Mouse (Mus musculus) heart, postnatal 14 days (tissue): Measurements from ENCODE around the gene Kansl2. TPM values are rescaled to one million over a fixed set of nuclear protein-coding genes. Genes with fewer than 3 reads are reported as not detected.
A peak's percentile ranks its signal among the peaks of the same experiment; 100 is the strongest.

Experiments
- DNase-seq, 2 experiments: peaks; one replicate each; pipeline ENCODE4 v3.0.0; 2021 to 2022
- intact Hi-C: fragments of 180-260 bp; cut with DNase I; formaldehyde crosslinking; loops from one replicate; pipeline ENCODE4 v1.15.1; 2025
- total RNA-seq, 2 experiments: library from RNA; stranded (reverse); gene quantifications; 2 replicates each; pipeline ENCODE4 v1.2.3; 2021

The Kansl2 gene
- total RNA-seq, 2 experiments from 2014 or later = 78.4 to 82.2 TPM

DNA sequence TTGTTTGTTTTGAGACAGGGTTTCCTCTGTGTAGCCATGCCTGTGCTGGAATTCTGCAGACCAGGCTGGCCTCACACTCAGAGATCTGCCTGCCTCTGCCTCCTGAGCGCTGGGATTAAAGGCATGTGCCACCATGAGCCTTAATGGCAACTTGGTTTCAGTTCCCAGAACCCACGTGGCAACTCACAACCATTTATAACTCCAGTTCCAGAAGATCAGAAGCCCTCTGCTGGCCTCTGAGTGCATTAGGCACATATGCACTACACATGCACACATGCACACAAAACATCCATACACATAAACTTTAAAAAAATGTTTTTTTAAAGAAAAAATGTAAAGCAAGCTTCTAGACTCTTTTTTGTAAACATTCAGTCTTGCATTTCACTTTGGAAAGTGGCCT lies 24.7 kb downstream of the Kansl2 start:
- no peak for DNase-seq
- intact Hi-C loops = no loop called here

DNA sequence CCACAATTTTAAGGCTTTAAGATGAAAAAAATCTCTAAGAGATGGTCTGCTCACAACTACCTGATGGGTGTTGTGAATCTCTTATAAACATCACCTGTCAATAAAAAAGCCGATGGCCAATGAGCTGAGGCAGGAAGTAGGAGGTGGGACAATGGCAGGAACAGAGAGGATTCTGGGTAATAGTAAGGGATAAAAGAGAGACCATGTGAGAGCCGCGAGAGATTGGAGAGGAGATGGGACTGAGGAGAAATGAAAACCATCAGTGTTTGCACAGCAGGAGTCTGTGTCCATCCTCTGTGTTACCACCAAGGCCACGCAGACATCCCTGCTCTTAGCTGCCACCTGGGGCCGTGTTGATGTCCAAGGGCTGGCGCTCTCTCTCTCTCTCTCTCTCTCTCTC lies 26.7 kb downstream of the Kansl2 start:
- no peak for DNase-seq
- intact Hi-C loops = no loop called here

DNA sequence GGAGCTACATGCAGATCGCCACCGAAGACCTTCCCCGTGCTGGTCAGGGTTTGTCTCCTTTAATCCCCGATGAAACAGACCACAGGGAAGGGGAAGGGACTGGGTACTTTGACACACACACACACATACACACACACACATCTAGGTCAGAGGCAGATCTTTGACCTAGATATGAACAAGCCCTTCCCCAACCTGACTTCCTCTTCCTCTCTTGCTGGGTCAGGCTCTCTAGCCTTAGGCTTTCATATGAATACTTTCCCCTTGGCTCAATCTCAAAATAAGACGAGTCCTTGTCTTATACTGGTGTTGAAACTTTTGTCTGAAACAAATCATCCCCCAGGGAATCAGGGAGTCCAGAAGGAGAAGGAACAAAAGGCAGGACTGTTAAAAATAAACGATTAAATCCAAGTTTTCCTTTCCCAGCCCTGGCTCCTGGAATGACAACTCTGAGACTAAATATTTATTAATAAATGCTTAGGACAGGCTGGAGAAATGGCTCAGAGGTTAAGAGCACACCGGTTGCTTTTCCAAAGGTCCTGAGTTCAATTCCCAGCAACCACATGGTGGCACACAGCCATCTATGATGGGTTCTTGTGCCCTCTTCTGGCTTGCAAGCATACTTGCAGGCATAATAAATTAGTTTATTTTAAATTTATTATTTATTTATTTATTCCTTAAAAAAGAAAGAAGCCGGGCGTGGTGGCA lies 27.7 kb downstream of the Kansl2 start:
- DNase-seq = no peak
- intact Hi-C loops = no loop called here

DNA sequence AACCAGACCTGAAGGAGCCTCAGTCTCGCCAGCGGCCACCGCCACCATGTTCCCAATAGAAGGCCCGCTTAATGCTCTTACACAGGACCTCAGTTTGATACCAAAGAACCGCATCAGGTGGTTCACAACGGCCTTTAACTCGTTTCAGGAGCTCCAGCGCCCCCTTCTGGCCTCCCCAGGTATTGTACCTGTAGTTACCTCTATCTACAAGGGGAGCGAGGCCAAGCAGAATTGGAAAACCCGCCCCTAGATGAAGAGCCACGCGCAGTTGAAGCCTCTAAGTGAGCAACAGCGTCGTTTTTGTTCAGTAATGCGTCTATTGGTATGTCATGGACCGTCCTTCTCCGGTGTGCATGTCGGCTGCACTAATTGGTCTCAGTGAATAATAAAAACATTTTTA lies 29.6 kb downstream of the Kansl2 start:
- peak; percentile 74 to 84 for DNase-seq

DNA sequence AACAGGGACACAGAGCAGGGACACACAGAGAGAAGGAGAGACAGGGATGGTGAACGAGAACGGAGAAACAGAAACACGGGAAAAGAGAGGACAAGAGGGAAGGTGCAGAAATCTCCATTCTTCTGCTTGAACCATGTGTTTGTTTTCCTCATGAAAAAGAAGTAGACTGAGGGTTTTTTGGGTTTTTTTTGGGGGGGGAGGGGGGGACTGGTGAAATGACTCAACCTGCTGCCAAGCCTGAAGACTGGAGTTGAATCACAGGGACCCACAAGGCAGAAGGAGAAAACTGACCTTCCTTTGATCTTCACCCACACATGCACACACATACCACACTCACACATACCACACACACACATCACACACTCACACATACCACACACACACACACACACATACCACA lies 30.7 kb downstream of the Kansl2 start:
- intact Hi-C loops = loop anchor here (5.0 kb wide), 1 partner anchor 321 kb away; no protein-coding TSS in a partner anchor
- DNase-seq = no peak

More for the DNA sequence above, 29.6 kb downstream of the Kansl2 start:
- intact Hi-C loops = loop anchor here (5.0 kb wide), 1 partner anchor 322 kb away; no protein-coding TSS in a partner anchor

DNA sequence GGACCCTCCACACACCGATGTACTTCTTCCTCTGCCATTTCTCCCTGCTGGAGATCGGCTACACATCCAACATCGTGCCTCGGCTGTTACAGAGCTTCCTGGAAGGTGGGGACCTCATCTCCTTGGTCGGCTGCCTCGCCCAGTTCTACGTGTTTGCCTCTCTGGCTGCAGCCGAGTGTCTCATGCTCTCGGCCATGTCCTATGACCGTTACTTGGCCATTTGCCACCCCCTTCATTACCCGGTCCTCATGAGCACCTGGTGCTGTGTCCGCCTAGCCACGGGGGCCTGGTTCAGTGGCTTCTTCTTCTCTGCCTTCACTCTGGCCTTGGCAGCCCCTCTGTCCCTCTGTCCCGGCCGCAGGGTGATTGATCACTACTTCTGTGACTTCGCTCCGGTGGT lies 36.4 kb downstream of the Kansl2 start:
- DNase-seq = no peak
- intact Hi-C loops = no loop called here

DNA sequence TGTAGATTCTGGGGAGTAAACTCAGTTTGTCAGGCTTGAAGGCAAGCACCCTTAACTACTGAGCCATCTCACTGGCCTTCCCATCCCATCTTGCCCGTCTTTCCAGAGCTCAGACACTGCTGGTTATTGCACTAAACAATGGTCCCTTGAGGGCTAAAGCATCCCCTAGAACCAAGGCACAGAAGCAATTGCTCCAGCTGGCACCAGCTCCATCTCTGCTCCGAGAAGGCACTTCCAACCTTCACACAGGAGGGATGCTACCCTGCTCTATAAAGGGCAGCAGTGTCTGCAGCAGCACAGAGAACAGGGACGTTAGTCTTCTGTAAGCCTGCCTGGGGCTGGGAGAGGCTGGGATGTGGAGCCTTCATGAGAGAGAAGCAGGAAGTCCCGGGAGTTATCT lies 42.0 kb downstream of the Kansl2 start, which contains the start of gene Olfr279:
TSS of gene Olfr279 (plus strand) at position 301 of the 400 bp plus-strand sequence.
- no peak for DNase-seq
- intact Hi-C loops = no loop called here

DNA sequence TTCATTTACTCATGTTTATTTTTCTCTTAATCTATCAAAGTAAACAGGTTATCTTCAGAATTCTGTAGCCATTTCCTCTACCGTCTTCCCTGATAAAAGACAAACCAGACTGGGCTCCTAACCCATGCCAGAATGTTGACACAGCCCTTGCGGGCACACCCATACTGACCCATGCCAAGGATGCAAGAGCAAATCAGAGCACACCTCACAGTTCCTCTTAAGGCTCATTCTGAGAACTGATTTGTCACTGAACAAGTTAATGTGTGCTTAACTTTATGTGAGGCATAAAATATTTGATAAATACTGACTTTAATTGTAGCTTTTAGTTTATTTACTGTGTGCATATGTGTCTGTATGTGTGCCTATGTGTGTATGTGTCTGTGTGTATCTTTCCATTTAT lies 42.7 kb downstream of the Kansl2 start:
- DNase-seq = no peak
- intact Hi-C loops = no loop called here

DNA sequence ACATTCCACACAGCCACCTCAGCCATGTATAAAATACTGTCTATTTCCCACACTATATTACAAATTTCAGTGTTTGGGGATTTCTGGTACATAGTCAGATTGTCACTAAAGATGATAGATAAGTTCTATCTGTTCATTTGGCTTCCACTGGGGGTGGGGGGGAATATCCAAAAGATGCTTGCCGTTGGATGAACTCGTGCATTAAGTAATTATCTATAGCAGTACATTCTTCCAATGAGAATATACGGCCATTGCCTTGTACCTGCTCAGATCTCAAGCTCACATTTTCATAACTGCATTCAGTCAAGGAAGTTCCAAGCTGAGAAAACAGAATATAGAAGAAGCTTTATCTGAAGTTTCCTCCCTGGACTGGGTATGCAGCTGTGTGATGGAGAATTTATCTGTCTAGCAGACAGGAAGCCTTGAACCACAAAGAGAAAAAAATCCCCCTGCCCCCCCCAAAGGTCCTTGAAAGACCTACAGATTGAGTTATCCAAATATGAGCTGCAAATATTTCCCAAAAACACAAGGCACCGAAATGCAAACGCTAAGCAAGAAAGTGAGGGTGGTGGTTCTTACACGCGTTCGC lies 47.5 kb downstream of the Kansl2 start:
- intact Hi-C loops = no loop called here
- DNase-seq = no peak

- intact Hi-C loops = no loop called here
- peak; percentile 50 to 55 for DNase-seq
These were observed 49.9 kb downstream of the Kansl2 start for GRCm38 (mm10) chr15:98483907-98484886.

DNA sequence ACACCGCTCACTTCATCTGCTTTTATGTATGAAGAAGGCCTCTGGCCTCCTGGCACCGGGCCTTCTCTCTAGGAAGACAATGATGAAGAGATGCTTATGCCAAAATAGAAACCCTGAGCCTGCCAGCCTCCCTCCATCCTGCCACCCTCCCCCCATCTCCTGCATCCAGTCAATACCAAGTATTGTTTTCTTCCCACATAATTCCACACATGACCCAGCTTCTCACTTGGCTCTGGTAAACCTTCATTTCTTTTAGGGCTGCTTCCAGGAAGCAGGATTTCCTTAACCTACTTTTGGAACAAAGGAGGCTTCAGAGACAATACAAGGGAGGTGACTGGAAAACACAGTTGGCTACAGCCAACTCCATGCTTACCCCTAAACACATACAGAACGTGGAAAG lies 51.4 kb downstream of the Kansl2 start, which contains the start of gene Lalba:
TSS of gene Lalba (minus strand) at position 21 of the 400 bp plus-strand sequence.
- DNase-seq = peak in 1 of 2 experiments; percentile 29

DNA sequence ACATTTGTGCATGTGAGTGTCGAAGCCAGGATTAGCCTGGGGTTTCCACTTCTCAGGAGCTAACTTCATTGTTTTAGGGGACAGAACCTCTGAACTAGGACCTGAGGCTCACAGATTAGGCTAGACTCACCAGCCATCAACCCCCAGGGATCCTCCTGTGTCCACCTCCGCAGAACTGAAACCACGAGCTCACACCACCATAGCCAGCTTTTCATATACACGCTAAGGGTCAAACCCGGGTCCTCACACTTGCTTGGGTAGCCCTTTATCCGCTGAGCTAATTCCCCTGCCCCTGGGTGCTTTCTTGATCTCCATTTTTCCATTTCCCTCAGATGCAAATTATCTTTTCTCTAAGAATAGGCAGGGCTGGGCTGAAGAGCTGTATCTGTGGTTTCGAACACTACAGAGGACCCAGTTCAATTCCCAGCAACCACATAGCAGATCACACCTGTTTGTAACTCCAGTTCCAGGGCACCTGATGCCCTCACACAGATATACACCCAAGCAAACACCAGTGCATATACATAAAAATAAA lies 54.4 kb downstream of the Kansl2 start:
- no peak for DNase-seq
- intact Hi-C loops = loop anchor here (10.0 kb wide), 1 partner anchor 295 kb away; no protein-coding TSS in a partner anchor

More for the DNA sequence above, 51.4 kb downstream of the Kansl2 start, which contains the start of gene Lalba:
- intact Hi-C loops = no loop called here

GRCm38 (mm10) chr15:98476281-98476680 lies 57.8 kb downstream of the Kansl2 start:
- intact Hi-C loops = loop anchor here (10.0 kb wide), 1 partner anchor 291 kb away; no protein-coding TSS in a partner anchor
- no peak for DNase-seq

GRCm38 (mm10) chr15:98475382-98475781 lies 58.7 kb downstream of the Kansl2 start:
- DNase-seq = peak; percentile 46 to 72
- intact Hi-C loops = loop anchor here (2.0 to 10.0 kb wide), 2 partner anchors 85 to 291 kb away; no protein-coding TSS in a partner anchor

DNA sequence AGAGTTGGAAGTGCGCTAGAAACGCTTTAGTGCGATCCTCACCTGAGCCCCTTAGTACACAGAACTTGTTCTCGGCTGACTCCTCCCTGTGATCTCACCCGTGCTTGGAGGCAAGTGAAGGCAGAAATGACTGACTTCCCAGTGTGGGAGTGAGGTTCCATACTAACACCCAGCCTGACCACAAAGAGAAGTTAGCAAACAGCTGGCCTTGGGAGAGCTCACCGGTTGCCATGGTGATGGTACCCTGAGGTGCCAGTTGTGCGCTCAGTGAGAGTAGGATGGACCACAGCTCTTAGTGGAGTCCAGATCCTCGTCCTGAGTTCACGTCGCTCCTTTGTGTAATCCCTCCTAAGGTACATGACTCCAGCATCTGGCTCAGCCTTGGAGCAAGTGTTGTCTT lies 59.1 kb downstream of the Kansl2 start:
- DNase-seq = no peak
- intact Hi-C loops = loop anchor here (2.0 to 10.0 kb wide), 2 partner anchors 84 to 290 kb away; no protein-coding TSS in a partner anchor

DNA sequence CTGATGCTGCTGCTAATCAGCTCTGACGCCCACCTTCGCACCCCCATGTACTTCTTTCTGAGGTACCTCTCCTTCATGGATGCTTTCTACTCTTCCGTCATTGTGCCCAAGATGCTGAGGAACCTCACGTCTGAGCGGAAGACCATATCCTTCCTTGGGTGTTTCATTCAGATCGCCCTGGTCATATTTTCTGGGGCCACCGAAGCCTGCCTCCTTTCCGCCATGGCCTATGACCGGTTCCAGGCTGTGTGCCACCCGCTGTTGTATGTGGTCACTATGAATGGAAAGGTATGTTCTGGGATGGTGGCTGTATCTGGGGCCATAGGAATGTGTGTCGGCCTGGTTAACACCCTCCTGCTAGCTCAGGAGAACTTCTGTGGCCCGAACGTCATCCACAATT lies 62.5 kb downstream of the Kansl2 start:
- DNase-seq = no peak
- intact Hi-C loops = loop anchor here (10.0 kb wide), 1 partner anchor 287 kb away; no protein-coding TSS in a partner anchor

- intact Hi-C loops = no loop called here
- DNase-seq = no peak
These were observed 64.5 kb downstream of the Kansl2 start, which contains the start of gene OR5BS1P for GRCm38 (mm10) chr15:98469596-98469995. Gene OR5BS1P (plus strand): TSS chr15:98469896.
